Mouse (Mus musculus) left cerebral cortex, adult 9 months (tissue): ENCODE data around the gene Cep68.

Experiments
- DNase-seq, 2 experiments: peaks; one replicate each; pipeline ENCODE4 v3.0.0; 2022; ENCODE audit warnings: low spot score in 2 of 2

Cep68 gene

DNA sequence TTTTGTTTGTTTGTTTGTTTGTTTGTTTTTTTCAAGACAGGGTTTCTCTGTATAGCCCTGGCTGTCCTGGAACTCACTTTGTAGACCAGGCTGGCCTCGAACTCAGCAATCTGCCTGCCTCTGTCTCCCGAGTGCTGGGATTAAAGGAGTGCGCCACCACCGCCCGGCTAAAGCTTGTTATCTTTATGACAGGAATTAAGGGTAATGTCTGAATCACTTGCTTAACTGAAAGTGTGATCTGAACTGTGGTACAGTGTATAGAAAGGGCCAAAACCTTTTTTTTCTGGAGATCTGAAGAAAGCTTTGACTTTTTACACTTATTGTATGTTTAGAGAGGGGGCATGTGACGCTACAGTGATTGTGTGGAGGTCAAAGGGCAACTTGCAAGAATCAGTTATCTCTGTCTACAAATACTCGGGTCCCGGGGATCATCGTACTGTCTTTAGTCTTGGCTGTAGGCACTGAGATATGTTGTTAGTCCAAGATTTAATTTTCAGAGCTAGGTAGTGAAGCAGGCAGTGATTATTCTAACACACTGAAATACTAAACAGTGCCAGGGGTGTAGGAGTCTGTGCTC is 44.3 kb downstream of the Cep68 start:
- no peak for DNase-seq

DNA sequence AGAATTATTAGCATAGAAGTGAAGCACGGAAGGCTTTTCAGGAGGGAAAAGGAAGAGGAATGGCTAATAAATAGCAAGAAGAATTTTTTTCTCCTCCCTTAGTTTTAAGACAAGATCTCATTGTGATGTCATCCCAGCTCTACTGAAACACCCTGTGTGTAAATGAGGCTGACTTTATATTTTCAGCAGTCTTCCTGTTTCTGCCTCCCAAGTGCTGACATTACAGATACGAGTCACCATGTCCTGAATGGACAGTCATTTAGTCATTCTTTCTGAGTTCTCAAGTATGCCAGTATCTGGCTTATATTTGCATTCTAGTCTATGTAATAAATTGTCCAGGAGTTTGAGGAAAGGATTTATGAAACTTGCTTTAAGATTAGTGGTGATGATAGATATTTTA is 44.9 kb downstream of the Cep68 start:
- DNase-seq = no peak

DNA sequence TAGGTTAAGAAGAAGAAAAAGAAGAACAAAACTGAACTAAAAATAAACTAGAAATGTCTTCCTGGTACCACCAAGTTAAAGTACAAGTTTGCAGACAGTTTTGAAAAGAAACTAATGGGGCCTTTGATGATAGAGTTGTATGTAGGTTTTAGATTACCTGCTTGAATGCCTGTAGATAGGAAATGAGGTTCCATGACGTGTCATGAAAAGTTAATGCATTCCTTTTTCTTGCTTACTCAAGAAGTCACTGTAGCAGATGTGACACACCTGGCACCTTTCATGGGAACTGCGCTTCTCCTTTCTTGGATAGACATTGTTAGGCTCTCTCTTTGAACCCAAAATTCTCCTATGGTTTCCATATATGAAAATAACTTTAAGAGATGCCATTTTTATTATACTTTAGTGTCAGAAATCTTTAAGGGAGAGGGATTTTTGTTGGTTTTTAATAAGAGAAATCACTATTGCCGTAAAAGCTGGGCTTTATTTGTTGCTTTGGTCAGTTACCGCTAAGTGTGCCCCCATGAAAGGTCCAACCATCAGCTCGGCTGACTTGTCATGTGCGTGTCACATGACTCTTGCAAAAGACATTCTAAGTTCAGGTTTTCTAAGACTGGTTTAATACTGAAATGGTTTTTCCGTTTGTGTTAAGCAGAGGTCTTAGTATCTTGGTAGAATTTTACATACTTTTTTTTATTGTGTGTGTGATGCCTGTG is 46.8 kb downstream of the Cep68 start:
- DNase-seq = no peak

DNA sequence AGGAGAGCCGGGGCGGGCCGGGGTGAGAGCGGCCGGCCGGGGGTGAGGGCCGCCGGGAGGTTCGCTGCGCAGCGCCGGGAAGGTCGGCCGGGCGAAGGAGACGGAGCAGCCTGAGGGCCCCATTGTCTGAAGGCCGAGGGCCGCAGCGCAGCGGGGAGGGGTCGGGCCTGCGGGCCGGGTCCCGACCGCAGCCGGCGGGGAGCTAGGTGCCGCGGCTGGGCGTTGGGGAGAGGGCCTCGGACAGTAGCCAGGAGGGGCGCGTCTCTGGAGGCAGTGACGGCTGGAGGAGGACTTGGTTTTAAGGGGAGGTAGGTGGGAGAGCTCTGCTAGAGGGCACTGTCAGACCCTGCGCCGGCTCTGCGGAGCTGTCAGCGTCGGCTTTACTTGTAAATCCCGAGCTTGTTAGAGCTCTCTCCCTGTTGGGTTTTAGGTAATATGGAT is 47.5 kb downstream of the Cep68 start:
- DNase-seq = peak in 1 of 2 experiments; percentile 43

DNA sequence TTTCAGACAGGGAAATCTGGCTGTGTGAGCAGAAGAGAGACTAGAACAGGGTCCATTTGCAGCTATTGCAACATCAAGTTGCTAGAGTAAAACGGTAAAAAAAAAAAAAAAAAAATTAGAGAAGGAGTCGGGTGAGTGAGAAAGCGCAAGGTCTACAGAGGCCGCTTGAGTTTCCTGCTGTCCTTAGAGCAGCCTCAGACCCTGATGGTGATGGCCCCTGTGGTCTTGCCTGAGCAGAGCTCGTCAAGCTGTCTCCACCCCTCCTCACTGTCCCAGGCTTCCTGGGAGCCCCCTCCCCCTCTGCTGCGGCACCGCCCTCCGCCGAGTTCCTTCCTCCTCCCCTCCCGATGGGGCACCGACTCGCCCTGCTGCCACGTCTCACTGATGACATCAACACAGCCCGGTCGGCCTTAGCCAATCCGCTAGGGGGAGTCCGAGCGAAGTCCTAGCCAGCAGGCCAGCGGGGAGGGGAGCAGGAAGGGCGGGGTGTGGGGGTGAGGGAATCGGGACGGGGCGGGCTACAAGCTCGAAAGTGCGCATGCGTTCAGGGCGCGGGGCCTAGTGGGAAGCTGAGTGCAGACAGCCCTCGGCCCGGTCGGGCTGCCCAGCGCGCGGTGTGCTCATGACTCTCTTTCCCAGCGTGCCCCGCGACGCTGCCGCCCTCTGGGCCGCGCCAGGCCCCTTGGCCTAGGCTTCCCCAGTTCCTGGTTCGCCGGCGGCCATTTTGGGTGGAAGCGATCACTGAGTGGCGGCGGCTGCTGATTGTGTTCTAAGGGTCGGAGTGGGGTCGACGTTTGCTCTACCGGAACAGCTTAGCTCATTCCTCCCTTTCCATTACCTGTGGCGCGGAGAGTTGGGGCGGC is 48.3 kb downstream of the Cep68 start, which contains the start of gene Rab1a:
Gene Rab1a, plus strand, starts transcription at position 720 of the 863 bp plus-strand sequence.
- DNase-seq = peak; percentile 99 to 100

DNA sequence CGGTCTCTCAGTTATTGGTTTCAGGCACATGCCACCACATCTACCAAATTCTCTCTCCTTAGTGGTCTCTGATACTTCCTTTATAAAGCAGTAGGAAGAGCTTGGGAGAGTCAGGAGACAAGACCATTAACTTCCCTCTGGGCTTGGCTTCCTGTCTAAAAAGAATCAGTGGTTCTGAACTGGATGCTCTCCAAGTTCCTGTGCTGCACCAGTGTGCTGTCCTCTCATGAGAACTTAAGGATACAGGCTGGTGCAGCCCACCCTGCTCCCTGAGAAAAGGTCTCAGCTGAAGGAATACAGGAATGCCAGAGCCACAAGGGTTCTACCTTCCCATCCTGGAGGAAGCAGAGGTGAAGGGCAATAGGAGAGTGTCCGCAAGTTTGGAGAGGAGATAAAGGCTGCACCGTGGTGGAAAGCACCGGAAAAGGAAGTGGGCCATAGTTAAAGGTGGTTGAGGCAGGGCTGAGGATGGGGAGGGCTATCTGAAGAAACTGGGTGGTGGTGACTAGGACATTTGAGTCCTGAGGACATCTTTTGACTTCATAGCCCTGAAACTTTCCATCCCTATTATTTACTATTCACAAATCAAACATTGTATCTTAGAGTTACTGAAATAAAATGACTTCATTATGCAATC is 56.0 kb downstream of the Cep68 start:
- DNase-seq = no peak

DNA sequence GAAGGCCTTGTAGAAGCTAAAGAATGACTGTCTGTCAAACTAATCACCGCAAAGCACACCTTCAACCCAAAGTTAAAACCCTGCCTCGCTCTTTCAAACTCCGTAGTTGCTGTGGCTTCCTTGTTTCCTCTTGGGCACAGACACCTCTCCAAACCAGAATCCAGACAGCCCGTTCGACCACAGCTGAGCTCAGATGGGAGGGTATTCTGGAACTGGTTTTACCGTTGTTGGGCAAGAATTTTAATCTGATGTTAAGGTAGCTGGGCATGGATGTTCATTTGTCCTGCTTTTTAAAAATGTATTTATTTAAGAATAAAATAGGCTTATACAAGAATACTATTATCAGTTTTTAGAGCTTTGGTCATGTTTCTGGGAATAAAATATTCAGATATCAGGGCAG is 62.0 kb downstream of the Cep68 start:
- no peak for DNase-seq
